Mouse (Mus musculus) testis, adult 2 months (tissue): ENCODE data around the gene Pcmt1.

Experiments
- CTCF ChIP-seq: fragments of 200-500 bp; IDR thresholded peaks from 2 replicates; pipeline ENCODE4 v1.5.1; 2012; ENCODE audit warnings: low read depth, mild to moderate bottlenecking, inconsistent platforms, low read length, moderate library complexity; ENCODE audit not compliant: control insufficient read depth, insufficient read depth, insufficient replicate concordance
- POLR2A ChIP-seq: fragments of 200-500 bp; IDR thresholded peaks from 2 replicates; pipeline ENCODE4 v1.6.1; 2012; ENCODE audit warnings: low read depth, mild to moderate bottlenecking, inconsistent platforms, low read length, moderate library complexity; ENCODE audit not compliant: control insufficient read depth

- TF ChIP-seq CTCF, result no peak
- TF ChIP-seq POLR2A, result no peak
These were observed 45.5 kb upstream of the Pcmt1 start for GRCm38 (mm10) chr10:7726501-7726812.
